Mouse (Mus musculus) WW6 (cell line): ENCODE data around the gene Slc17a8.
"Not testable (repeated sequence)": the region's sequence is repeated elsewhere in the genome, so short reads cannot be mapped to it uniquely, and the experiment has no call there.

Source experiments
- DNase-seq: peaks from one replicate; pipeline ENCODE4 v3.0.0-alpha.2; 2013; ENCODE audit warnings: low read depth, low spot score

The Slc17a8 gene

GRCm38 (mm10) chr10:89621129-89621528, at the start of gene Slc17a8:
Slc17a8 (minus strand) TSS chr10:89621253.
- DNase-seq = no peak

- not testable (repeated sequence) for DNase-seq
These were observed 49.3 kb upstream of the Slc17a8 start for GRCm38 (mm10) chr10:89670371-89670770.

- DNase-seq = no peak
These were observed 46.5 kb upstream of the Slc17a8 start for GRCm38 (mm10) chr10:89667571-89667970.

- no peak for DNase-seq
These were observed 44.6 kb upstream of the Slc17a8 start for GRCm38 (mm10) chr10:89665679-89666078.

- DNase-seq = no peak
These were observed 44.1 kb upstream of the Slc17a8 start for GRCm38 (mm10) chr10:89664977-89665645.

GRCm38 (mm10) chr10:89656366-89656765, 35.3 kb upstream of the Slc17a8 start:
- DNase-seq = no peak

- DNase-seq = no peak
These were observed 31.9 kb upstream of the Slc17a8 start for GRCm38 (mm10) chr10:89652912-89653311.

GRCm38 (mm10) chr10:89651691-89652090, 30.6 kb upstream of the Slc17a8 start:
- DNase-seq = no peak

GRCm38 (mm10) chr10:89646918-89647317, 25.9 kb upstream of the Slc17a8 start:
- no peak for DNase-seq

GRCm38 (mm10) chr10:89637001-89637400, 15.9 kb upstream of the Slc17a8 start:
- DNase-seq = no peak

GRCm38 (mm10) chr10:89635018-89635417, 14.0 kb upstream of the Slc17a8 start:
- DNase-seq = no peak

- DNase-seq = no peak
These were observed 12.8 kb upstream of the Slc17a8 start for GRCm38 (mm10) chr10:89633736-89634426.

- DNase-seq = no peak
These were observed 12.1 kb upstream of the Slc17a8 start for GRCm38 (mm10) chr10:89633121-89633520.

GRCm38 (mm10) chr10:89631831-89632230, 10.8 kb upstream of the Slc17a8 start:
- no peak for DNase-seq

GRCm38 (mm10) chr10:89630564-89630963, 9.5 kb upstream of the Slc17a8 start:
- DNase-seq = no peak

GRCm38 (mm10) chr10:89630052-89630451, 9.0 kb upstream of the Slc17a8 start:
- peak; percentile 31 for DNase-seq

- DNase-seq = no peak
These were observed 5.7 kb upstream of the Slc17a8 start for GRCm38 (mm10) chr10:89626714-89627113.

- no peak for DNase-seq
These were observed 3.1 kb upstream of the Slc17a8 start for GRCm38 (mm10) chr10:89624196-89624595.

GRCm38 (mm10) chr10:89599311-89599710, 21.7 kb downstream of the Slc17a8 start:
- DNase-seq = no peak

- no peak for DNase-seq
These were observed 23.8 kb downstream of the Slc17a8 start for GRCm38 (mm10) chr10:89597275-89597674.

GRCm38 (mm10) chr10:89595935-89596334, 25.1 kb downstream of the Slc17a8 start:
- DNase-seq = no peak

- no peak for DNase-seq
These were observed 25.5 kb downstream of the Slc17a8 start for GRCm38 (mm10) chr10:89595514-89595913.

- DNase-seq = no peak
These were observed 26.7 kb downstream of the Slc17a8 start for GRCm38 (mm10) chr10:89594309-89594708.
